Mouse (Mus musculus) midbrain, embryonic 13.5 days (tissue): Measurements from ENCODE around the gene Uba7. TPM values are rescaled to one million over a fixed set of nuclear protein-coding genes. Genes with fewer than 3 reads are reported as not detected.
A peak's percentile ranks its signal among the peaks of the same experiment; 100 is the strongest.
"Not testable (repeated sequence)": the region's sequence is repeated elsewhere in the genome, so short reads cannot be mapped to it uniquely, and the experiment has no call there.

ENCODE experiments used
- ATAC-seq: fragments of 200-750 bp; cut with Nextera tagmentation; 2 replicates; pipeline ENCODE4 v1.8.0; 2017; ENCODE audit warnings: mild to moderate bottlenecking, moderate TSS enrichment, moderate library complexity
- H3K27ac ChIP-seq: fragments of 300-500 bp; sonication (generic); 2 replicates; pipeline ENCODE4 v1.5.1; 2015; ENCODE audit warnings: inconsistent platforms, mild to moderate bottlenecking, moderate library complexity
- H3K27me3 ChIP-seq: fragments of 300-500 bp; sonication (generic); 2 replicates; pipeline ENCODE4 v1.6.1; 2015; ENCODE audit warnings: mild to moderate bottlenecking, inconsistent platforms
- H3K36me3 ChIP-seq: fragments of 300-500 bp; sonication (generic); 2 replicates; pipeline ENCODE4 v1.6.1; 2015; ENCODE audit warnings: mild to moderate bottlenecking, inconsistent platforms
- H3K4me1 ChIP-seq: fragments of 300-500 bp; sonication (generic); replicated peaks from 2 replicates; pipeline ENCODE4 v1.6.1; 2015; ENCODE audit warnings: inconsistent platforms
- H3K4me2 ChIP-seq: fragments of 300-500 bp; sonication (generic); replicated peaks from 2 replicates; pipeline ENCODE4 v1.6.1; 2015; ENCODE audit warnings: moderate library complexity, mild to moderate bottlenecking, inconsistent platforms
- H3K4me3 ChIP-seq: fragments of 300-500 bp; sonication (generic); replicated peaks from 2 replicates; pipeline ENCODE4 v1.5.1; 2015; ENCODE audit warnings: mild to moderate bottlenecking, inconsistent platforms
- H3K9ac ChIP-seq: fragments of 300-500 bp; sonication (generic); replicated peaks from 2 replicates; pipeline ENCODE4 v1.6.1; 2015; ENCODE audit warnings: mild to moderate bottlenecking, inconsistent platforms
- H3K9me3 ChIP-seq: fragments of 300-500 bp; sonication (generic); 2 replicates; pipeline ENCODE4 v1.6.1; 2016; ENCODE audit warnings: mild to moderate bottlenecking, inconsistent platforms
- WGBS: fragments of 180-500 bp; shearing (Covaris S2); methylation state at CpG from one replicate; pipeline ENCODE4 v1.1.7; 2015; 5-methylcytosine and 5-hydroxymethylcytosine counted together
- polyA plus RNA-seq: library from polyadenylated mRNA; unstranded; fragments of >200 nt; fragmentation: Nextera tagmentation; extraction: Ambion mirVana; gene quantifications from 2 replicates; pipeline ENCODE4 v1.2.1, GENCODE M21; 2015

Gene Uba7
- polyA plus RNA-seq, 1 experiment from 2014 or later: 3.5 TPM

GRCm38 (mm10) chr9:108002778-108003530 lies 27.6 kb downstream of the Uba7 start:
- no peaks in the 10 kb centered on the region for H3K27me3 ChIP-seq
- H3K4me1 ChIP-seq: peaks cover 40% of the 10 kb centered on the region
- peak overlapping the region; percentile 97 for H3K27ac ChIP-seq
- WGBS: under 1% methylated on average over 50 of the region's 50 CpGs
- H3K9ac ChIP-seq: peak overlapping the region; percentile 98
- H3K4me3 ChIP-seq: peak overlapping the region; percentile 94
- no peaks in the 10 kb centered on the region for H3K36me3 ChIP-seq
- H3K4me2 ChIP-seq: peak overlapping the region; percentile 88
- H3K9me3 ChIP-seq: no peaks in the 10 kb centered on the region
- peak; percentile 70; the same call in 1 of the 2 replicates for ATAC-seq

GRCm38 (mm10) chr9:108003531-108003890 lies 28.2 kb downstream of the Uba7 start:
- H3K4me2 ChIP-seq: peak overlapping the region; percentile 88
- peak overlapping the region; percentile 98 for H3K9ac ChIP-seq
- ATAC-seq: no peak
- WGBS: 16% methylated on average over 8 of the region's 8 CpGs
- H3K27me3 ChIP-seq: no peaks in the 10 kb centered on the region
- peak overlapping the region; percentile 97 for H3K27ac ChIP-seq
- H3K36me3 ChIP-seq: no peaks in the 10 kb centered on the region
- peaks cover 40% of the 10 kb centered on the region for H3K4me1 ChIP-seq
- no peaks in the 10 kb centered on the region for H3K9me3 ChIP-seq
- H3K4me3 ChIP-seq: peak overlapping the region; percentile 94

GRCm38 (mm10) chr9:108008041-108008440 lies 32.7 kb downstream of the Uba7 start:
- Histone ChIP-seq H3K27ac (no peak overlapping the region), H3K4me3 (no peak overlapping the region), H3K36me3 (peaks cover 7% of the 10 kb centered on the region; the same call in 1 of the 2 replicates), H3K9ac (no peak overlapping the region), H3K9me3 (no peaks in the 10 kb centered on the region), H3K27me3 (no peaks in the 10 kb centered on the region), H3K4me1 (peaks cover 33% of the 10 kb centered on the region), H3K4me2 (no peak overlapping the region)
- WGBS: 92% methylated on average over 5 of the region's 5 CpGs
- ATAC-seq: no peak

GRCm38 (mm10) chr9:108010385-108010784 lies 35.1 kb downstream of the Uba7 start:
- H3K4me2 ChIP-seq: no peak overlapping the region
- H3K36me3 ChIP-seq: peaks cover 7% of the 10 kb centered on the region; the same call in 1 of the 2 replicates
- peaks cover 12% of the 10 kb centered on the region for H3K4me1 ChIP-seq
- no peak overlapping the region for H3K9ac ChIP-seq
- ATAC-seq: no peak
- no peak overlapping the region for H3K4me3 ChIP-seq
- H3K27me3 ChIP-seq: no peaks in the 10 kb centered on the region
- no peak overlapping the region for H3K27ac ChIP-seq
- no peaks in the 10 kb centered on the region for H3K9me3 ChIP-seq

- not testable (repeated sequence) for H3K36me3 ChIP-seq, H3K4me2 ChIP-seq, H3K4me1 ChIP-seq, H3K4me3 ChIP-seq, H3K27me3 ChIP-seq, H3K9ac ChIP-seq, H3K27ac ChIP-seq, ATAC-seq, H3K9me3 ChIP-seq
- 98% methylated on average over 2 of the region's 2 CpGs for WGBS
Observed at GRCm38 (mm10) chr9:108013577-108013976, 38.3 kb downstream of the Uba7 start.

GRCm38 (mm10) chr9:108017127-108017526 lies 41.8 kb downstream of the Uba7 start:
- WGBS: 83% methylated on average over 3 of the region's 3 CpGs
- no peak overlapping the region for H3K27ac ChIP-seq
- H3K9ac ChIP-seq: no peak overlapping the region
- no peaks in the 10 kb centered on the region for H3K9me3 ChIP-seq
- no peaks in the 10 kb centered on the region for H3K27me3 ChIP-seq
- no peak overlapping the region for H3K4me2 ChIP-seq
- no peak overlapping the region for H3K4me3 ChIP-seq
- peaks cover 7% of the 10 kb centered on the region; the same call in 1 of the 2 replicates for H3K36me3 ChIP-seq
- no peaks in the 10 kb centered on the region for H3K4me1 ChIP-seq
- no peak for ATAC-seq

- WGBS: 96% methylated on average over 1 of the region's 1 CpGs
- Histone ChIP-seq H3K4me3 (no peak overlapping the region), H3K4me2 (no peak overlapping the region), H3K9ac (no peak overlapping the region), H3K9me3 (no peaks in the 10 kb centered on the region), H3K27ac (no peak overlapping the region), H3K27me3 (no peaks in the 10 kb centered on the region), H3K36me3 (peaks cover 20% of the 10 kb centered on the region), H3K4me1 (no peaks in the 10 kb centered on the region)
- no peak for ATAC-seq
Observed at GRCm38 (mm10) chr9:108020741-108021140, 45.4 kb downstream of the Uba7 start.

GRCm38 (mm10) chr9:108023216-108023615 lies 47.9 kb downstream of the Uba7 start:
- H3K4me1 ChIP-seq: no peaks in the 10 kb centered on the region
- no peak overlapping the region for H3K4me3 ChIP-seq
- no peaks in the 10 kb centered on the region for H3K9me3 ChIP-seq
- H3K4me2 ChIP-seq: no peak overlapping the region
- no peaks in the 10 kb centered on the region for H3K27me3 ChIP-seq
- ATAC-seq: no peak
- H3K36me3 ChIP-seq: peaks cover 40% of the 10 kb centered on the region
- WGBS: 92% methylated on average over 3 of the region's 3 CpGs
- no peak overlapping the region for H3K9ac ChIP-seq
- H3K27ac ChIP-seq: no peak overlapping the region

GRCm38 (mm10) chr9:108026584-108026983 lies 51.3 kb downstream of the Uba7 start:
- WGBS: 93% methylated on average over 3 of the region's 3 CpGs
- Histone ChIP-seq H3K27me3 (no peaks in the 10 kb centered on the region), H3K27ac (no peak overlapping the region), H3K36me3 (peaks cover 54% of the 10 kb centered on the region), H3K4me1 (no peaks in the 10 kb centered on the region), H3K4me2 (no peak overlapping the region), H3K9me3 (no peaks in the 10 kb centered on the region), H3K9ac (no peak overlapping the region), H3K4me3 (no peak overlapping the region)
- ATAC-seq: no peak

- Histone ChIP-seq H3K27ac (no peak overlapping the region), H3K9ac (no peak overlapping the region), H3K4me3 (no peak overlapping the region), H3K4me1 (no peaks in the 10 kb centered on the region), H3K27me3 (no peaks in the 10 kb centered on the region), H3K4me2 (no peak overlapping the region), H3K9me3 (no peaks in the 10 kb centered on the region), H3K36me3 (peaks cover 64% of the 10 kb centered on the region)
- ATAC-seq: no peak
- WGBS: 98% methylated on average over 3 of the region's 3 CpGs
Observed at GRCm38 (mm10) chr9:108027867-108028266, 52.6 kb downstream of the Uba7 start.

GRCm38 (mm10) chr9:108032126-108032525 lies 56.8 kb downstream of the Uba7 start:
- Histone ChIP-seq H3K27ac (no peak overlapping the region), H3K9ac (no peak overlapping the region), H3K4me1 (no peaks in the 10 kb centered on the region), H3K36me3 (peaks cover 64% of the 10 kb centered on the region), H3K9me3 (no peaks in the 10 kb centered on the region), H3K4me3 (no peak overlapping the region), H3K4me2 (no peak overlapping the region), H3K27me3 (no peaks in the 10 kb centered on the region)
- ATAC-seq: no peak
- WGBS: 91% methylated on average over 5 of the region's 5 CpGs
